Comparison of ENCODE assay signal across 8 mouse cellular contexts in the genomic region with DNA sequence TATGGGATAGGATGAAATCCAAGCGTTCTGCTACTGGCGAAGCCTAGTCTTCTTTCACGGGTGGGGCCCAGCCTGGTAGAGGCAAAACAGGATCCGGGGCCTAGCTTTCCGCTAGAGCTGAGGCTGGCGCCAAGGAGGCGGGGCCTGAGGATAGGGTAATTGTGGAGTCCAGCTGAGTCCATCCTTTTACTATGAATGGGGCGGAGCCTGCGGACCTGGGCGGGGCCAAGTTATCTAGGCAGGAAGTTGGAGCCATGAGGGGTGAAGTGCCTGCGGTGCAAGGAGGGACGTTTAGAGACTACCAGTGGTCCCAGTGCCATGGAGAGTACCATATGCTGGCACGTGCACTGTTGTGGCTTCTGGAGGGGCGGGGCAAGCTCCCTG. TPM values are rescaled to one million over a fixed set of nuclear protein-coding genes. Genes with fewer than 3 reads are reported as not detected.
DNase-seq lines count a peak whose midpoint lies in the region; ATAC-seq lines count a peak whose summit lies in the region.

No protein-coding gene starts in this region.

- intact Hi-C loops in left cerebral cortex, postnatal 4 days (cut with DNase I) = no loop called here

- H3K36me3 ChIP-seq in embryonic facial prominence, embryonic 13.5 days = peaks cover 25% of the 10 kb centered on the region
- peaks cover 4% of the 10 kb centered on the region for H3K36me3 ChIP-seq in midbrain, embryonic 11.5 days (ENCODE audit: control insufficient read depth, insufficient read depth, low read length)

- DNase-seq in 3T3-L1 (ENCODE audit: low read depth, low spot score) = peak; percentile 99
- peak; percentile 99 to 100 for DNase-seq in adrenal gland, postnatal 36 days
- peak; percentile 100 for DNase-seq in heart, adult 11 months
- peak; percentile 99 for DNase-seq in kidney, adult 11 months
- peak; percentile 97 for DNase-seq in left cerebral cortex, postnatal 4 days
- DNase-seq in midbrain, embryonic 11.5 days (ENCODE audit: low spot score, missing footprints) = peak; percentile 98
- peak; percentile 90 to 96 for DNase-seq in spleen, adult 18-20 months

- H3K4me3 ChIP-seq in embryonic facial prominence, embryonic 13.5 days = peak overlapping the region; percentile 49
- H3K4me3 ChIP-seq in midbrain, embryonic 11.5 days (ENCODE audit: low read depth, low read length) = peak overlapping the region; percentile 36

- H3K9ac ChIP-seq in embryonic facial prominence, embryonic 13.5 days = peak overlapping the region; percentile 69
- peak overlapping the region; percentile 61 for H3K9ac ChIP-seq in midbrain, embryonic 11.5 days (ENCODE audit: low read length)

- H3K27ac ChIP-seq in embryonic facial prominence, embryonic 13.5 days = peak overlapping the region; percentile 96
- H3K27ac ChIP-seq in midbrain, embryonic 11.5 days (ENCODE audit: low read depth, low read length) = peak overlapping the region; percentile 90

- H3K4me2 ChIP-seq in embryonic facial prominence, embryonic 13.5 days = peak overlapping the region; percentile 77
- H3K4me2 ChIP-seq in midbrain, embryonic 11.5 days = peak overlapping the region; percentile 71

- 0% methylated on average over 14 of the region's 14 CpGs for WGBS in embryonic facial prominence, embryonic 13.5 days
- under 1% methylated on average over 14 of the region's 14 CpGs for WGBS in midbrain, embryonic 11.5 days

- peak; percentile 27 for ATAC-seq in embryonic facial prominence, embryonic 13.5 days (ENCODE audit: insufficient number of reproducible peaks, insufficient read depth, low FRiP score, low TSS enrichment, low read depth)
- peak; percentile 55 for ATAC-seq in midbrain, embryonic 11.5 days (ENCODE audit: low FRiP score)

- no peaks in the 10 kb centered on the region for H3K27me3 ChIP-seq in embryonic facial prominence, embryonic 13.5 days
- H3K27me3 ChIP-seq in midbrain, embryonic 11.5 days (ENCODE audit: control insufficient read depth, insufficient read depth, low read length) = no peaks in the 10 kb centered on the region

- peaks cover 40% of the 10 kb centered on the region for H3K4me1 ChIP-seq in embryonic facial prominence, embryonic 13.5 days
- H3K4me1 ChIP-seq in midbrain, embryonic 11.5 days (ENCODE audit: control insufficient read depth, insufficient read depth, low read length) = peaks cover 39% of the 10 kb centered on the region

- H3K9me3 ChIP-seq in embryonic facial prominence, embryonic 13.5 days = no peaks in the 10 kb centered on the region
- no peaks in the 10 kb centered on the region for H3K9me3 ChIP-seq in midbrain, embryonic 11.5 days (ENCODE audit: control insufficient read depth, low read length)

RNA-seq across cellular contexts. Expression of a gene that starts 0.3 kb away (rescaled TPM):
- 10 to 100 TPM; 82.1 to 90.4 TPM for total RNA-seq in adrenal gland, postnatal 36 days (2021)
- 66.0 and 70.6 TPM in 2 replicates for polyA plus RNA-seq in embryonic facial prominence, embryonic 13.5 days (2015; fragmentation: Nextera tagmentation; extraction: Ambion mirVana)
- total RNA-seq in left cerebral cortex, postnatal 4 days (2021) = 100 to 1,000 TPM; 136 to 145 TPM
- 37.8 and 42.6 TPM in 2 replicates for polyA plus RNA-seq in midbrain, embryonic 11.5 days (2014; fragmentation: Nextera tagmentation; extraction: Ambion mirVana)

RNA-seq across cellular contexts. Expression of a gene that starts 0.8 kb away (rescaled TPM):
- 100 to 1,000 TPM; 195 to 311 TPM for total RNA-seq in adrenal gland, postnatal 36 days (2021)
- 27.2 and 33.6 TPM in 2 replicates for polyA plus RNA-seq in embryonic facial prominence, embryonic 13.5 days (2015; fragmentation: Nextera tagmentation; extraction: Ambion mirVana)
- 10 to 100 TPM; 21.9 to 23.0 TPM for total RNA-seq in left cerebral cortex, postnatal 4 days (2021)
- 24.6 and 28.9 TPM in 2 replicates for polyA plus RNA-seq in midbrain, embryonic 11.5 days (2014; fragmentation: Nextera tagmentation; extraction: Ambion mirVana)

RNA-seq across cellular contexts. Expression of a gene that starts 12.7 kb away (rescaled TPM):
- total RNA-seq in adrenal gland, postnatal 36 days (2021) = 100 to 1,000 TPM; 266 to 279 TPM
- polyA plus RNA-seq in embryonic facial prominence, embryonic 13.5 days (2015; fragmentation: Nextera tagmentation; extraction: Ambion mirVana) = 266 and 299 TPM in 2 replicates
- total RNA-seq in left cerebral cortex, postnatal 4 days (2021) = 100 to 1,000 TPM; 124 to 125 TPM
- polyA plus RNA-seq in midbrain, embryonic 11.5 days (2014; fragmentation: Nextera tagmentation; extraction: Ambion mirVana) = 209 and 229 TPM in 2 replicates

RNA-seq across cellular contexts. Expression of a gene that starts 30.7 kb away (rescaled TPM):
- 1,000 to 10,000 TPM; 1,173 to 1,236 TPM for total RNA-seq in adrenal gland, postnatal 36 days (2021)
- polyA plus RNA-seq in embryonic facial prominence, embryonic 13.5 days (2015; fragmentation: Nextera tagmentation; extraction: Ambion mirVana) = 1,000 and 1,047 TPM in 2 replicates
- 100 to 1,000 TPM; 873 to 899 TPM for total RNA-seq in left cerebral cortex, postnatal 4 days (2021)
- 752 and 845 TPM in 2 replicates for polyA plus RNA-seq in midbrain, embryonic 11.5 days (2014; fragmentation: Nextera tagmentation; extraction: Ambion mirVana)

RNA-seq across cellular contexts. Expression of a gene that starts 34.2 kb away (rescaled TPM):
- total RNA-seq in adrenal gland, postnatal 36 days (2021) = 1 to 10 TPM in 1 of 2 experiments, under 1 TPM in 1; 0.70 to 1.5 TPM
- 9.3 and 9.4 TPM in 2 replicates for polyA plus RNA-seq in embryonic facial prominence, embryonic 13.5 days (2015; fragmentation: Nextera tagmentation; extraction: Ambion mirVana)
- 100 to 1,000 TPM; 398 to 400 TPM for total RNA-seq in left cerebral cortex, postnatal 4 days (2021)
- 63.4 and 66.5 TPM in 2 replicates for polyA plus RNA-seq in midbrain, embryonic 11.5 days (2014; fragmentation: Nextera tagmentation; extraction: Ambion mirVana)

Comparison
In these comparisons a context has a peak if more than half of its experiments do, and no peak if none do; other contexts are left out.
1. Peak in every context shown above with its lines: DNase-seq, ATAC-seq, H3K4me3 ChIP-seq and H3K27ac ChIP-seq.
2. RNA of a gene that starts 0.8 kb away (total RNA-seq): 195 to 311 TPM in adrenal gland, postnatal 36 days; 21.9 to 23.0 TPM in left cerebral cortex, postnatal 4 days; every median in the first group is over 4 times any median in the second.